Comparison of ENCODE assay signal across 8 mouse cellular contexts in the genomic region with DNA sequence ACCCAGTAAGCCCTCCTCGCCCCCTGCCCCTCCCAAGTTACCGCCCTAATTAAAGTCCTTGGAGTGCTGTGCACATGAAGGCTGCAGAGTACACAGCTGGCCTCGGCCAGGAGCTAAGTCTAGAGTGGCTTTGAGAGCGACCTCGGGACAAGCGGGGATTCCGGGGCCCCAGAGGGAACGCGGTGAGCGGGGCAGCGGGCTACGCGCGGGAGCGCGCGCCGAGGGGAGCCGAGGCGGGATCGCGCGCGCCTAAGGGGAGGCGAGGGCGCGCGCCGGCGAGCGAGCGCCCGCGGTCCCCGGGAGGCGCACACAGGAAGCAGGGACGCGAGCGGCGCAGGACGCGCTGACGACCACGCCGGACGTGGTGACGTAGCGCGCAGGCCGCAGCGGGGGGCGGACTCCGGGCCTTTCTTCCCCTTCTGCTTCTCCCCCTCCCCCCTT. TPM values are rescaled to one million over a fixed set of nuclear protein-coding genes. Genes with fewer than 3 reads are reported as not detected.
DNase-seq lines count a peak whose midpoint lies in the region; ATAC-seq lines count a peak whose summit lies in the region.

R3hdm2 (plus strand) TSS at position 77 of the 441 bp plus-strand sequence.

- peak; percentile 80 to 89 for DNase-seq in CD8-positive naive resting alpha-beta T cell, adult 2 months (ENCODE audit: low read depth in 2 of 2, low spot score in 2 of 2)
- peak; percentile 73 for DNase-seq in c-Kit-positive CD71-negative TER-119-negative erythroid progenitor cells, embryonic 14.5 days (ENCODE audit: low read depth)
- DNase-seq in forebrain, embryonic 11.5 days (ENCODE audit: low spot score): peak; percentile 99
- peak; percentile 94 to 95 for DNase-seq in kidney, postnatal 36 days
- DNase-seq in telencephalon, adult 2 months (ENCODE audit: low read depth, low spot score): peak; percentile 77

- peak within 1 kb of the TSS; percentile 80 for H3K4me2 ChIP-seq in forebrain, embryonic 11.5 days (ENCODE audit: low read depth, low read length, severe bottlenecking)
- H3K4me2 ChIP-seq in heart, embryonic 16.5 days (ENCODE audit: low read depth, low read length): peak within 1 kb of the TSS; percentile 86
- peak within 1 kb of the TSS; percentile 90 for H3K4me2 ChIP-seq in liver, embryonic 15.5 days
- peak within 1 kb of the TSS; percentile 73 for H3K4me2 ChIP-seq in neural tube, embryonic 12.5 days (replicated peaks)

- peak within 1 kb of the TSS; percentile 86 for H3K9ac ChIP-seq in forebrain, embryonic 11.5 days (ENCODE audit: low read length)
- peak within 1 kb of the TSS; percentile 94 for H3K9ac ChIP-seq in heart, embryonic 16.5 days (ENCODE audit: low read length)
- peak within 1 kb of the TSS; percentile 76 for H3K9ac ChIP-seq in liver, embryonic 15.5 days
- H3K9ac ChIP-seq in neural tube, embryonic 12.5 days: peak within 1 kb of the TSS; percentile 70

- H3K27me3 ChIP-seq in forebrain, embryonic 11.5 days (ENCODE audit: control insufficient read depth, insufficient read depth, low read length): no peaks in the 10 kb centered on the region
- no peaks in the 10 kb centered on the region for H3K27me3 ChIP-seq in heart, embryonic 16.5 days (ENCODE audit: control insufficient read depth, insufficient read depth, low read length)
- H3K27me3 ChIP-seq in liver, embryonic 15.5 days: no peaks in the 10 kb centered on the region
- H3K27me3 ChIP-seq in neural tube, embryonic 12.5 days (replicated peaks): no peaks in the 10 kb centered on the region

- no peaks in the 10 kb centered on the region for H3K36me3 ChIP-seq in forebrain, embryonic 11.5 days (ENCODE audit: control insufficient read depth, insufficient read depth, low read length)
- H3K36me3 ChIP-seq in heart, embryonic 16.5 days (ENCODE audit: control insufficient read depth, insufficient read depth): no peaks in the 10 kb centered on the region
- H3K36me3 ChIP-seq in liver, embryonic 15.5 days (replicated peaks): no peaks in the 10 kb centered on the region
- H3K36me3 ChIP-seq in neural tube, embryonic 12.5 days: no peaks in the 10 kb centered on the region

- 0 out of 2 replicates have a peak, but pooled peaks cover 1% of the 10 kb centered on the region for H3K4me1 ChIP-seq in forebrain, embryonic 11.5 days (replicated peaks; ENCODE audit: control insufficient read depth, insufficient read depth, low read length)
- peaks cover 7% of the 10 kb centered on the region for H3K4me1 ChIP-seq in heart, embryonic 16.5 days (ENCODE audit: control insufficient read depth, insufficient read depth, low read length)
- peaks cover 32% of the 10 kb centered on the region for H3K4me1 ChIP-seq in liver, embryonic 15.5 days (replicated peaks)
- H3K4me1 ChIP-seq in neural tube, embryonic 12.5 days: peaks cover 20% of the 10 kb centered on the region

- H3K9me3 ChIP-seq in forebrain, embryonic 11.5 days (ENCODE audit: control insufficient read depth, low read length): no peaks in the 10 kb centered on the region
- no peaks in the 10 kb centered on the region for H3K9me3 ChIP-seq in heart, embryonic 16.5 days (replicated peaks; ENCODE audit: control insufficient read depth, low read length)
- no peaks in the 10 kb centered on the region for H3K9me3 ChIP-seq in liver, embryonic 15.5 days (replicated peaks)
- no peaks in the 10 kb centered on the region for H3K9me3 ChIP-seq in neural tube, embryonic 12.5 days

- peak within 1 kb of the TSS; percentile 71 for H3K4me3 ChIP-seq in forebrain, embryonic 11.5 days (ENCODE audit: low read depth, low read length)
- H3K4me3 ChIP-seq in heart, embryonic 16.5 days (ENCODE audit: low read length): peak within 1 kb of the TSS; percentile 79
- H3K4me3 ChIP-seq in liver, embryonic 15.5 days (replicated peaks): peak within 1 kb of the TSS; percentile 80
- peak within 1 kb of the TSS; percentile 62 for H3K4me3 ChIP-seq in neural tube, embryonic 12.5 days

- WGBS in forebrain, embryonic 11.5 days: under 1% methylated on average over 38 of the region's 53 CpGs
- WGBS in heart, embryonic 16.5 days: under 1% methylated on average over 53 of the region's 53 CpGs
- under 1% methylated on average over 52 of the region's 53 CpGs for WGBS in liver, embryonic 15.5 days (ENCODE audit: insufficient replicate concordance)
- WGBS in neural tube, embryonic 12.5 days: under 1% methylated on average over 52 of the region's 53 CpGs

- H3K27ac ChIP-seq in forebrain, embryonic 11.5 days (ENCODE audit: low read depth, low read length): peak within 1 kb of the TSS; percentile 84
- peak within 1 kb of the TSS; percentile 97 for H3K27ac ChIP-seq in heart, embryonic 16.5 days (ENCODE audit: low read length)
- peak within 1 kb of the TSS; percentile 88 for H3K27ac ChIP-seq in liver, embryonic 15.5 days (replicated peaks)
- peak within 1 kb of the TSS; percentile 87 for H3K27ac ChIP-seq in neural tube, embryonic 12.5 days

- peak; percentile 95 for ATAC-seq in forebrain, embryonic 11.5 days (replicated peaks; ENCODE audit: low FRiP score)
- ATAC-seq in heart, embryonic 16.5 days (replicated peaks; ENCODE audit: extremely low read depth, insufficient read depth, low FRiP score): peak; percentile 95
- ATAC-seq in liver, embryonic 15.5 days (ENCODE audit: insufficient read depth): peak; percentile 98
- ATAC-seq in neural tube, embryonic 12.5 days (ENCODE audit: low FRiP score, low read depth): peak; percentile 95

RNA-seq across cellular contexts. Expression of gene R3hdm2, which starts in this region (rescaled TPM):
- polyA plus RNA-seq in forebrain, embryonic 11.5 days (2014; fragmentation: Nextera tagmentation; extraction: Ambion mirVana): 34.7 and 44.6 TPM in 2 replicates
- 22.6 and 29.9 TPM in 2 replicates for polyA plus RNA-seq in heart, embryonic 16.5 days (2015; fragmentation: Nextera tagmentation; extraction: Ambion mirVana)
- polyA plus RNA-seq in liver, embryonic 15.5 days (2015; fragmentation: Nextera tagmentation; extraction: Ambion mirVana): 14.4 and 15.0 TPM in 2 replicates
- polyA plus RNA-seq in neural tube, embryonic 12.5 days (2016; fragmentation: Nextera tagmentation; extraction: Ambion mirVana): 33.9 and 36.3 TPM in 2 replicates

Comparison
In these comparisons a context has a peak if more than half of its experiments do, and no peak if none do; other contexts are left out.
1. Peak in every context shown above with its lines: DNase-seq, ATAC-seq, H3K4me3 ChIP-seq and H3K27ac ChIP-seq.